In the genomic region with DNA sequence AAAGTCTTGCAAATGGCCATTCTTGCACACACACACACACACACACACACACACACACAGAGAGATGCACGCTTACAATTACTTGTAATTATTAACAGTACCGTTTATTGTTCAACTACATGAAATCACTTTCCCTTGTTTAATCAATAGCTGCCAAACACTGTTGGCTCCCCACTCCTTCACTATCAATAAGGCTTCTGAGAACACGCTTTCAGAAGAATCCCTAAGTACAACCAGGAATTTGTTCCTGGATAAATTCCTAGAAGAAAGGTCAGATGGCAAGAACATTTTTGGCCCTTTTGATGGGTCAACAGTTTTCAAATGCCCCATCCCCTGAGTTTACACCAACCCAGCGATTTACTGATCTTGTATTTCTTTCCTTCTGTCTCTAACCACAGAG, we compare ENCODE assay signal across 25 mouse cellular contexts.
DNase-seq lines count a peak whose midpoint lies in the region; ATAC-seq and TF ChIP-seq lines count a peak whose summit lies in the region.
"Had no signal": no experiment of that assay in that cellular context is flagged by ENCODE, and none has a peak within 500 bp of the region (broad histone marks: within the 10 kb centered on the region; RNA-seq: fewer than 3 reads in every experiment).

No protein-coding gene starts in this region.

- H3K9ac ChIP-seq in kidney, embryonic 16.5 days (replicated peaks; ENCODE audit: low read length), result no peak overlapping the region
- no peak overlapping the region for H3K9ac ChIP-seq in liver, postnatal 0 days (replicated peaks)
- no peak overlapping the region for H3K9ac ChIP-seq in liver, embryonic 12.5 days
- H3K9ac ChIP-seq: embryonic facial prominence, embryonic 12.5 days; forebrain, embryonic 13.5 days had no signal

- H3K27ac ChIP-seq in kidney, adult 2 months (ENCODE audit: insufficient read depth, low read depth, low read length), result no peak overlapping the region
- no peak overlapping the region for H3K27ac ChIP-seq in kidney, embryonic 16.5 days (ENCODE audit: low read length)
- H3K27ac ChIP-seq in liver, postnatal 0 days (ENCODE audit: low read depth), result 0 out of 2 replicates have a peak overlapping the region, but pooled peaks have one; percentile 22
- no peak overlapping the region for H3K27ac ChIP-seq in liver, embryonic 12.5 days
- H3K27ac ChIP-seq: embryonic facial prominence, embryonic 10.5 days; embryonic facial prominence, embryonic 12.5 days; forebrain, embryonic 13.5 days had no signal

- peak; percentile 86 for DNase-seq in kidney, adult 2 months
- no peak for DNase-seq in kidney, postnatal 14 days
- peak; percentile 13 to 30 for DNase-seq in kidney, postnatal 36 days
- no peak for DNase-seq in liver, postnatal 0 days
- DNase-seq in lung, postnatal 36 days, result peak; percentile 18
- no peak for DNase-seq in lung, adult 2 months
- DNase-seq: adrenal gland, adult 8-10 months; adrenal gland, postnatal 14 days; adrenal gland, postnatal 36 days; B cell, adult 2 months; cerebellum, adult 11-12 months; cerebellum, adult 2 months; cerebellum, adult 9-10 months; cerebellum, postnatal 10 days; cerebellum, postnatal 25 days had no signal

- H3K27me3 ChIP-seq in kidney, adult 2 months (replicated peaks; ENCODE audit: control insufficient read depth, insufficient read depth, low read length), result no peaks in the 10 kb centered on the region
- no peaks in the 10 kb centered on the region for H3K27me3 ChIP-seq in kidney, embryonic 16.5 days (ENCODE audit: insufficient read depth, low read length)
- H3K27me3 ChIP-seq in liver, postnatal 0 days (ENCODE audit: insufficient read depth, low read length), result no peaks in the 10 kb centered on the region
- H3K27me3 ChIP-seq in liver, embryonic 12.5 days (replicated peaks), result no peaks in the 10 kb centered on the region
- H3K27me3 ChIP-seq: CH12.LX; embryonic facial prominence, embryonic 12.5 days; forebrain, embryonic 13.5 days; Patski had no signal

- no peaks in the 10 kb centered on the region for H3K36me3 ChIP-seq in kidney, adult 2 months (ENCODE audit: control insufficient read depth, insufficient read depth, low read length)
- no peaks in the 10 kb centered on the region for H3K36me3 ChIP-seq in kidney, embryonic 16.5 days (ENCODE audit: insufficient read depth, low read length)
- no peaks in the 10 kb centered on the region for H3K36me3 ChIP-seq in liver, postnatal 0 days (replicated peaks; ENCODE audit: insufficient read depth, low read length)
- H3K36me3 ChIP-seq in liver, embryonic 12.5 days, result no peaks in the 10 kb centered on the region
- H3K36me3 ChIP-seq: embryonic facial prominence, embryonic 10.5 days; embryonic facial prominence, embryonic 12.5 days; G1E had no signal

- H3K9me3 ChIP-seq in kidney, embryonic 16.5 days (ENCODE audit: low read length), result no peaks in the 10 kb centered on the region
- no peaks in the 10 kb centered on the region for H3K9me3 ChIP-seq in liver, postnatal 0 days (ENCODE audit: low read length)
- no peaks in the 10 kb centered on the region for H3K9me3 ChIP-seq in liver, embryonic 12.5 days (replicated peaks)
- H3K9me3 ChIP-seq: embryonic facial prominence, embryonic 10.5 days; embryonic facial prominence, embryonic 12.5 days; forebrain, embryonic 13.5 days; G1E had no signal

- no peak for TF ChIP-seq EP300 in liver, postnatal 0 days (IDR thresholded peaks at IDR 0.05; ENCODE audit: low read depth)

- H3K4me2 ChIP-seq in kidney, embryonic 16.5 days (replicated peaks; ENCODE audit: low read depth, low read length), result no peak overlapping the region
- no peak overlapping the region for H3K4me2 ChIP-seq in liver, postnatal 0 days (ENCODE audit: low read depth, low read length)
- no peak overlapping the region for H3K4me2 ChIP-seq in liver, embryonic 12.5 days
- H3K4me2 ChIP-seq: embryonic facial prominence, embryonic 12.5 days; forebrain, embryonic 13.5 days had no signal

- H3K4me1 ChIP-seq in kidney, adult 2 months (ENCODE audit: control insufficient read depth, insufficient read depth, low read length), result peaks cover 5% of the 10 kb centered on the region; the same call in 1 of the 2 replicates
- peaks cover 2% of the 10 kb centered on the region; the same call in 1 of the 2 replicates for H3K4me1 ChIP-seq in kidney, embryonic 16.5 days (ENCODE audit: insufficient read depth, low read length)
- peaks cover 5% of the 10 kb centered on the region for H3K4me1 ChIP-seq in liver, postnatal 0 days (ENCODE audit: insufficient read depth)
- H3K4me1 ChIP-seq in liver, embryonic 12.5 days, result peaks cover 11% of the 10 kb centered on the region
- H3K4me1 ChIP-seq in lung, adult 2 months (ENCODE audit: control insufficient read depth, insufficient read depth, low read length), result peaks cover 6% of the 10 kb centered on the region

- ATAC-seq in kidney, embryonic 16.5 days (ENCODE audit: low FRiP score, low TSS enrichment), result no peak
- no peak for ATAC-seq in liver, postnatal 0 days
- no peak for ATAC-seq in liver, embryonic 12.5 days
- ATAC-seq: activated CD4-positive, CD25-positive, alpha-beta regulatory T cell, adult 4 months; CD4-positive, CD25-positive, alpha-beta regulatory T cell, adult 4 months; forebrain, embryonic 13.5 days; Patski had no signal

- no peak for TF ChIP-seq POLR2A in kidney, adult 2 months (IDR thresholded peaks at IDR 0.05; ENCODE audit: low read depth, low read length)
- TF ChIP-seq POLR2A in lung, adult 2 months (IDR thresholded peaks at IDR 0.05; ENCODE audit: borderline replicate concordance, extremely low read depth, low read depth, low read length), result no peak

- no peak overlapping the region for H3K4me3 ChIP-seq in kidney, adult 2 months (ENCODE audit: insufficient read depth, low read depth, low read length)
- H3K4me3 ChIP-seq in kidney, embryonic 16.5 days (ENCODE audit: low read length), result no peak overlapping the region
- no peak overlapping the region for H3K4me3 ChIP-seq in liver, postnatal 0 days (ENCODE audit: low read depth, low read length)
- H3K4me3 ChIP-seq in liver, embryonic 12.5 days, result no peak overlapping the region
- H3K4me3 ChIP-seq in lung, adult 2 months (replicated peaks; ENCODE audit: extremely low read depth, low read depth, low read length), result no peak overlapping the region
- H3K4me3 ChIP-seq: embryonic facial prominence, embryonic 10.5 days; embryonic facial prominence, embryonic 12.5 days; forebrain, embryonic 13.5 days had no signal

- TF ChIP-seq CTCF in kidney, adult 2 months (conservative IDR thresholded peaks at IDR 0.05; ENCODE audit: insufficient read depth, insufficient read length, low read depth, low read length), result no peak
- no peak for TF ChIP-seq CTCF in liver, postnatal 0 days (IDR thresholded peaks at IDR 0.05; ENCODE audit: low read depth)
- TF ChIP-seq CTCF in lung, adult 2 months (IDR thresholded peaks at IDR 0.05; ENCODE audit: insufficient read depth, low read length), result no peak

- WGBS in kidney, adult 2 months, result 51% methylated on average over 4 of the region's 4 CpGs
- 74% methylated on average over 4 of the region's 4 CpGs for WGBS in kidney, embryonic 16.5 days
- WGBS in liver, postnatal 0 days (ENCODE audit: insufficient replicate concordance), result 58% methylated on average over 4 of the region's 4 CpGs
- 64% methylated on average over 4 of the region's 4 CpGs for WGBS in liver, embryonic 12.5 days (ENCODE audit: insufficient replicate concordance)
- 73% methylated on average over 4 of the region's 4 CpGs for WGBS in lung, adult 2 months

Comparison
In these comparisons a context has a peak if more than half of its experiments do, and no peak if none do; other contexts are left out.
1. DNase-seq: peak in kidney, adult 2 months (single experiment), kidney, postnatal 36 days (2 of 2) and lung, postnatal 36 days (single experiment); none in kidney, postnatal 14 days (single experiment), liver, postnatal 0 days (single experiment) and lung, adult 2 months (single experiment).